Mouse (Mus musculus): ENCODE measurements around the gene Naa20. TPM values are rescaled to one million over a fixed set of nuclear protein-coding genes. Genes with fewer than 3 reads are reported as not detected.

Gene Naa20
- polyA plus RNA-seq, 1 experiment from 2014 or later, result 134 TPM

- H3K27ac ChIP-seq (replicated peaks), result no peak overlapping the region
- TF ChIP-seq CTCF (IDR thresholded peaks at IDR 0.05; ENCODE audit: low read depth) (no peak), EP300 (optimal IDR thresholded peaks at IDR 0.05) (no peak)
- no peaks in the 10 kb centered on the region for H3K9me3 ChIP-seq (ENCODE audit: control insufficient read depth, low read length)
- ATAC-seq (ENCODE audit: low FRiP score, low TSS enrichment) (no peak), DNase-seq (ENCODE audit: low spot score) (no peak)
- 93% methylated on average over 5 of the region's 5 CpGs for WGBS
- no peak overlapping the region for H3K4me2 ChIP-seq (replicated peaks; ENCODE audit: low read depth)
- H3K9ac ChIP-seq (ENCODE audit: low read length), result no peak overlapping the region
- no peaks in the 10 kb centered on the region for H3K4me1 ChIP-seq (replicated peaks; ENCODE audit: control insufficient read depth, insufficient read depth)
- no peaks in the 10 kb centered on the region for H3K27me3 ChIP-seq (ENCODE audit: control insufficient read depth, insufficient read depth, low read length)
- no peak overlapping the region for H3K4me3 ChIP-seq (ENCODE audit: low read depth, low read length)
- H3K36me3 ChIP-seq (ENCODE audit: control insufficient read depth, insufficient read depth, low read length), result no peaks in the 10 kb centered on the region
Measured at GRCm38 (mm10) chr2:145961861-145962260, 60.0 kb downstream of the Naa20 start.

Small RNA genes lying within 50 kb of the gene (microRNA-seq; reads per million reads assigned to microRNA genes)
- gene Gm25026, result not detected

Other genes with a start within 250 kb of the Naa20 start
- 19.6 and 22.2 TPM in 2 replicates for gene Rin2, start 226.9 kb upstream of the Naa20 start, polyA plus RNA-seq (2015; fragmentation: Nextera tagmentation; extraction: Ambion mirVana)
- gene Cfap61, start 32.7 kb downstream of the Naa20 start, polyA plus RNA-seq (2015; fragmentation: Nextera tagmentation; extraction: Ambion mirVana), result 0.16 and 0.77 TPM in 2 replicates
- 13.4 and 15.2 TPM in 2 replicates for gene Crnkl1, start 32.9 kb downstream of the Naa20 start, polyA plus RNA-seq (2015; fragmentation: Nextera tagmentation; extraction: Ambion mirVana)